Mouse (Mus musculus) liver, embryonic 14.5 days (tissue): ENCODE results near the gene Ddb2. TPM values are rescaled to one million over a fixed set of nuclear protein-coding genes. Genes with fewer than 3 reads are reported as not detected.

ENCODE experiments used
- ATAC-seq: fragments of 200-750 bp; cut with Nextera tagmentation; 2 replicates; pipeline ENCODE4 v1.8.0; 2017; ENCODE audit warnings: moderate number of reproducible peaks, mild to moderate bottlenecking, moderate library complexity; ENCODE audit not compliant: insufficient read depth
- DNase-seq, 3 experiments: peaks; one replicate each; pipeline ENCODE4 v3.0.0-alpha.2; 2012 to 2013; ENCODE audit warnings: low read depth in 3 of 3, low spot score in 3 of 3
- H3K27ac ChIP-seq: fragments of 300-500 bp; sonication (generic); 2 replicates; pipeline ENCODE4 v1.5.1; 2014; ENCODE audit warnings: moderate library complexity, mild to moderate bottlenecking, control low read depth, inconsistent platforms
- H3K27me3 ChIP-seq: fragments of 300-500 bp; sonication (generic); 2 replicates; pipeline ENCODE4 v1.6.1; 2014; ENCODE audit warnings: mild to moderate bottlenecking, low read length, moderate library complexity; ENCODE audit not compliant: control insufficient read depth, insufficient read depth
- H3K36me3 ChIP-seq: fragments of 300-500 bp; sonication (generic); replicated peaks from 2 replicates; pipeline ENCODE4 v1.6.1; 2014; ENCODE audit warnings: low read depth; ENCODE audit not compliant: control insufficient read depth, insufficient read depth
- H3K4me1 ChIP-seq, 2 experiments: fragments of 200-500 bp in 1 of 2; fragments of 300-500 bp in 1 of 2; sonication (generic) in 1 of 2; replicated peaks; 2 replicates each; pipeline ENCODE4 v1.6.1; 2012 to 2014; ENCODE audit warnings: antibody characterized with exemption in 1 of 2, inconsistent platforms in 1 of 2, low read length in 1 of 2; ENCODE audit not compliant: control insufficient read depth in 2 of 2, insufficient read depth in 2 of 2
- H3K4me2 ChIP-seq: fragments of 300-500 bp; sonication (generic); 2 replicates; pipeline ENCODE4 v1.6.1; 2014; ENCODE audit warnings: low read depth, mild to moderate bottlenecking, control low read depth, moderate library complexity
- H3K4me3 ChIP-seq, 2 experiments: fragments of 200-500 bp in 1 of 2; fragments of 300-500 bp in 1 of 2; sonication (generic) in 1 of 2; 2 replicates each; pipeline ENCODE4 v1.5.1; 2012 to 2014; ENCODE audit warnings: low read depth in 2 of 2, low read length in 2 of 2, mild to moderate bottlenecking in 2 of 2, control low read depth in 1 of 2, inconsistent platforms in 1 of 2, moderate library complexity in 1 of 2; ENCODE audit not compliant: insufficient read depth in 1 of 2
- H3K9ac ChIP-seq: fragments of 300-500 bp; sonication (generic); replicated peaks from 2 replicates; pipeline ENCODE4 v1.6.1; 2014; ENCODE audit warnings: mild to moderate bottlenecking, control low read depth, moderate library complexity
- H3K9me3 ChIP-seq: fragments of 300-500 bp; sonication (generic); 2 replicates; pipeline ENCODE4 v1.6.1; 2016; ENCODE audit warnings: low read length, mixed read lengths; ENCODE audit not compliant: control insufficient read depth
- CTCF ChIP-seq: IDR thresholded peaks from 2 replicates; pipeline ENCODE4 v1.5.1; 2016; ENCODE audit warnings: antibody characterized with exemption, low read depth, control low read depth
- EP300 ChIP-seq: IDR thresholded peaks from 2 replicates; pipeline ENCODE4 v1.6.1; 2016; ENCODE audit warnings: antibody characterized with exemption, low read depth
- WGBS: fragments of 180-500 bp; shearing (Covaris S2); extraction: QIAGEN DNeasy Blood & Tissue Kit; methylation state at CpG from one replicate; pipeline ENCODE4 v1.1.7; 2014; ENCODE audit not compliant: insufficient replicate concordance; 5-methylcytosine and 5-hydroxymethylcytosine counted together
- polyA plus RNA-seq, 2 experiments: library from polyadenylated mRNA; depleted of rRNA in 1 of 2; stranded (reverse) in 1 of 2; unstranded in 1 of 2; fragments of >200 nt; fragmentation: Nextera tagmentation in 1 of 2; extraction: Ambion mirVana in 1 of 2; gene quantifications; 2 replicates each; pipeline versions ENCODE4 v1.2.1 to v1.2.3; 2012 to 2014

Ddb2 gene
- polyA plus RNA-seq, 2 experiments, result 5.9 to 9.0 TPM

- ATAC-seq (no peak), DNase-seq (no peak)
- H3K4me1 ChIP-seq, result no peaks in the 10 kb centered on the region
- H3K9ac ChIP-seq, result no peak overlapping the region
- no peaks in the 10 kb centered on the region for H3K9me3 ChIP-seq
- WGBS, result 12% methylated on average over 1 of the region's 1 CpGs
- H3K27ac ChIP-seq, result no peak overlapping the region
- H3K27me3 ChIP-seq, result peaks cover 41% of the 10 kb centered on the region
- TF ChIP-seq CTCF, result no peak
- no peak for TF ChIP-seq EP300
- H3K4me2 ChIP-seq, result no peak overlapping the region
- H3K36me3 ChIP-seq, result no peaks in the 10 kb centered on the region
- H3K4me3 ChIP-seq, result no peak overlapping the region
Observed at GRCm38 (mm10) chr2:91258830-91259229, 22.0 kb upstream of the Ddb2 start.

- TF ChIP-seq CTCF, result no peak
- no peak for TF ChIP-seq EP300
- H3K36me3 ChIP-seq, result no peaks in the 10 kb centered on the region
- H3K9me3 ChIP-seq, result no peaks in the 10 kb centered on the region
- ATAC-seq (no peak), DNase-seq (no peak)
- peaks cover 41% of the 10 kb centered on the region for H3K27me3 ChIP-seq
- H3K9ac ChIP-seq, result no peak overlapping the region
- H3K4me3 ChIP-seq, result peak overlapping the region; percentile 28 to 54; a peak in 3 of 4 replicates
- H3K4me1 ChIP-seq, result no peaks in the 10 kb centered on the region
- 65% methylated on average over 5 of the region's 5 CpGs for WGBS
- H3K27ac ChIP-seq, result no peak overlapping the region
- peak overlapping the region; percentile 53 for H3K4me2 ChIP-seq
Observed at GRCm38 (mm10) chr2:91258054-91258453, 21.3 kb upstream of the Ddb2 start.

- H3K36me3 ChIP-seq, result no peaks in the 10 kb centered on the region
- DNase-seq (no peak), ATAC-seq (peak; percentile 44)
- no peaks in the 10 kb centered on the region for H3K4me1 ChIP-seq
- no peak overlapping the region for H3K9ac ChIP-seq
- H3K9me3 ChIP-seq, result no peaks in the 10 kb centered on the region
- peak overlapping the region; percentile 53 for H3K4me2 ChIP-seq
- 5% methylated on average over 22 of the region's 22 CpGs for whole genome bisulfite sequencing
- TF ChIP-seq CTCF (no peak), EP300 (no peak)
- H3K27me3 ChIP-seq, result peaks cover 47% of the 10 kb centered on the region
- H3K27ac ChIP-seq, result no peak overlapping the region
- peak overlapping the region; percentile 28 to 54 for H3K4me3 ChIP-seq
Observed at GRCm38 (mm10) chr2:91257126-91257980, 20.6 kb upstream of the Ddb2 start.

- no peak for DNase-seq
- Histone ChIP-seq H3K4me1 (no peaks in the 10 kb centered on the region), H3K4me2 (peak overlapping the region; percentile 53), H3K9ac (no peak overlapping the region), H3K27me3 (peaks cover 49% of the 10 kb centered on the region), H3K9me3 (no peaks in the 10 kb centered on the region), H3K4me3 (peak overlapping the region; percentile 27 to 54), H3K36me3 (no peaks in the 10 kb centered on the region), H3K27ac (no peak overlapping the region)
- under 1% methylated on average over 52 of the region's 52 CpGs for WGBS
- TF ChIP-seq CTCF, result no peak
- TF ChIP-seq EP300, result no peak
- ATAC-seq, result peak; percentile 59
Observed at GRCm38 (mm10) chr2:91256256-91257125, 19.7 kb upstream of the Ddb2 start.

- TF ChIP-seq EP300 (no peak), CTCF (no peak)
- Histone ChIP-seq H3K4me1 (no peaks in the 10 kb centered on the region), H3K9me3 (no peaks in the 10 kb centered on the region), H3K4me2 (peak within 1 kb of the TSS; percentile 53), H3K27me3 (peaks cover 49% of the 10 kb centered on the region), H3K36me3 (no peaks in the 10 kb centered on the region), H3K27ac (no peak within 1 kb of the TSS), H3K9ac (no peak within 1 kb of the TSS), H3K4me3 (peak within 1 kb of the TSS; percentile 27 to 54)
- peak; percentile 5; the same call in 1 of the 2 replicates for ATAC-seq
- no peak for DNase-seq
- WGBS, result 1% methylated on average over 27 of the region's 27 CpGs
Observed at GRCm38 (mm10) chr2:91255661-91256150, 18.9 kb upstream of the Ddb2 start, which contains the start of gene Pacsin3. Pacsin3 (plus strand) TSS chr2:91255954.
